Mouse (Mus musculus) liver, embryonic 12.5 days (tissue): ENCODE measurements around the gene Dhx15. TPM values are rescaled to one million over a fixed set of nuclear protein-coding genes. Genes with fewer than 3 reads are reported as not detected.

ENCODE experiments used
- ATAC-seq: fragments of 200-750 bp; cut with Nextera tagmentation; 2 replicates; pipeline ENCODE4 v1.8.0; 2017; ENCODE audit warnings: moderate number of reproducible peaks, mild to moderate bottlenecking, moderate library complexity
- H3K27ac ChIP-seq: fragments of 300-500 bp; sonication (generic); 2 replicates; pipeline ENCODE4 v1.5.1; 2016; ENCODE audit warnings: mild to moderate bottlenecking
- H3K27me3 ChIP-seq: fragments of 300-500 bp; sonication (generic); replicated peaks from 2 replicates; pipeline ENCODE4 v1.6.1; 2016; ENCODE audit warnings: mild to moderate bottlenecking, moderate library complexity
- H3K36me3 ChIP-seq: fragments of 300-500 bp; sonication (generic); 2 replicates; pipeline ENCODE4 v1.6.1; 2016; ENCODE audit warnings: mild to moderate bottlenecking, moderate library complexity
- H3K4me1 ChIP-seq: fragments of 300-500 bp; sonication (generic); 2 replicates; pipeline ENCODE4 v1.6.1; 2016
- H3K4me2 ChIP-seq: fragments of 300-500 bp; sonication (generic); 2 replicates; pipeline ENCODE4 v1.6.1; 2016; ENCODE audit warnings: mild to moderate bottlenecking, moderate library complexity
- H3K4me3 ChIP-seq: fragments of 300-500 bp; sonication (generic); 2 replicates; pipeline ENCODE4 v1.5.1; 2016; ENCODE audit warnings: mild to moderate bottlenecking, moderate library complexity
- H3K9ac ChIP-seq: fragments of 300-500 bp; sonication (generic); 2 replicates; pipeline ENCODE4 v1.6.1; 2016; ENCODE audit warnings: mild to moderate bottlenecking, moderate library complexity
- H3K9me3 ChIP-seq: fragments of 300-500 bp; sonication (generic); replicated peaks from 2 replicates; pipeline ENCODE4 v1.6.1; 2016; ENCODE audit warnings: mild to moderate bottlenecking, moderate library complexity
- WGBS: fragments of 180-500 bp; shearing (Covaris S2); methylation state at CpG from one replicate; pipeline ENCODE4 v1.1.7; 2016; ENCODE audit not compliant: insufficient replicate concordance; 5-methylcytosine and 5-hydroxymethylcytosine counted together
- polyA plus RNA-seq: library from polyadenylated mRNA; unstranded; fragments of >200 nt; fragmentation: Nextera tagmentation; extraction: Ambion mirVana; gene quantifications from 2 replicates; pipeline ENCODE4 v1.2.1, GENCODE M21; 2016

The Dhx15 gene
- polyA plus RNA-seq, 1 experiment from 2014 or later: 118 TPM

GRCm38 (mm10) chr5:52138134-52138533 lies 52.2 kb downstream of the Dhx15 start:
- H3K4me3 ChIP-seq: no peak overlapping the region
- H3K9ac ChIP-seq: no peak overlapping the region
- H3K27me3 ChIP-seq: no peaks in the 10 kb centered on the region
- no peak overlapping the region for H3K4me2 ChIP-seq
- ATAC-seq: no peak
- H3K9me3 ChIP-seq: no peaks in the 10 kb centered on the region
- no peaks in the 10 kb centered on the region for H3K4me1 ChIP-seq
- peaks cover 46% of the 10 kb centered on the region for H3K36me3 ChIP-seq
- WGBS: 77% methylated on average over 11 of the region's 11 CpGs
- H3K27ac ChIP-seq: no peak overlapping the region

DNA sequence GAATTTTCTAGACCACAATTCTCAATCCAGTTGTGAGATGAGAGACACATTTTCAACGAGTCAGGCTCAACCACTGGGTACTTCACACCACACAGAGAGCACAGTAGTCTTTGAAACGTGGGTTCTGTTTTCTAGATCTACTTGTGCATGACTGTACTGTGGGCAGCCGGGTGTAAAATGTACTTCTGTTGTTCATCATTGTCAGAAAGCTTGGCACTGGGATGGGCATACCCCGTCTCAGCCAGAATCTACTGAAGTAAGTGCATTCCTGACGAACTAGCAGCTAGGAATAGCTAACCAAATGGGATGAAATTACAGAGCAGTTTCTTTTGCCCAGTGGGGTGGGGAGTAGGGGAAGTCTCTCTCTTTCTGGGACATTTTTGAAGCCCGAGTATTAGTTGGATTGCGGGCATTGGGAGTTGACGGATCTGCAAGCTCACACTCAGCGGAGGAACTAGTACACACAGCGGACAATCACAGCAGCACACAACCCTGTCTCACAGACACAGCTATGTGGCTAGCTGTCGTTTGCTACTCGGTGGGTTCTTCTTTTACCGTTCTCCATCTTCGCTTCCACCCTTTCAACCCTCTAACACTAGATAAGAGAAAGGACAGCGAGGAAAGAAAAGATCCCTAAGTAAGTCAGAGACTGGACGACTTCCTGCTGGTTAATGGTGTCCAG lies 54.7 kb downstream of the Dhx15 start:
- peaks cover 24% of the 10 kb centered on the region; the same call in 1 of the 2 replicates for H3K36me3 ChIP-seq
- H3K4me1 ChIP-seq: no peaks in the 10 kb centered on the region
- H3K9me3 ChIP-seq: no peaks in the 10 kb centered on the region
- H3K9ac ChIP-seq: no peak overlapping the region
- H3K27me3 ChIP-seq: no peaks in the 10 kb centered on the region
- H3K27ac ChIP-seq: no peak overlapping the region
- WGBS: 65% methylated on average over 16 of the region's 16 CpGs
- H3K4me3 ChIP-seq: no peak overlapping the region
- H3K4me2 ChIP-seq: no peak overlapping the region
- ATAC-seq: no peak

DNA sequence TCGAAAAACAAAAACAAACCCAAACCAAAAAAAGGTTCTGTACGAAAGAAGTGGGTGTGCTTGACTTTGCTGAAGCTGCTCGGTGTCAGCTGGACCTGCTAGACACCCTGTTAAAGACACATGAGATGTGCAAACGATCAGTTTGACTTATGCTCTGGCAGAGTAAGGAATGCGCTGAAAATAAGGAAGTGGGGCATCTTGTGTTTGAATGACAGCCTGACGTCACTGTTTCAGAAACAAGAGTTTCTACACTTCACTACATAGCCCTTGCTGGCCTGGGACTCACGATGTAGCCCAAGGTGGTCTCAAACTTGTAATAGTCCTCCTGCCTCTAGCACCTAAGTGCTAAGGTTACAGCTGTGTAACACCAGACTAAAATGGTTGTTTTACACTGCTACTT lies 57.5 kb downstream of the Dhx15 start:
- no peak overlapping the region for H3K27ac ChIP-seq
- no peak overlapping the region for H3K4me2 ChIP-seq
- H3K4me1 ChIP-seq: no peaks in the 10 kb centered on the region
- ATAC-seq: no peak
- no peaks in the 10 kb centered on the region for H3K9me3 ChIP-seq
- no peak overlapping the region for H3K9ac ChIP-seq
- H3K27me3 ChIP-seq: no peaks in the 10 kb centered on the region
- H3K4me3 ChIP-seq: no peak overlapping the region
- H3K36me3 ChIP-seq: peaks cover 11% of the 10 kb centered on the region; the same call in 1 of the 2 replicates
- 66% methylated on average over 7 of the region's 7 CpGs for WGBS

- H3K4me1 ChIP-seq: no peaks in the 10 kb centered on the region
- no peak overlapping the region for H3K4me2 ChIP-seq
- H3K27me3 ChIP-seq: no peaks in the 10 kb centered on the region
- H3K9ac ChIP-seq: no peak overlapping the region
- H3K36me3 ChIP-seq: peaks cover 3% of the 10 kb centered on the region; the same call in 1 of the 2 replicates
- 13% methylated on average over 9 of the region's 9 CpGs for WGBS
- no peaks in the 10 kb centered on the region for H3K9me3 ChIP-seq
- no peak overlapping the region for H3K27ac ChIP-seq
- 0 out of 2 replicates have a peak, but pooled peaks have one; percentile 21 for ATAC-seq
- no peak overlapping the region for H3K4me3 ChIP-seq
Measured at GRCm38 (mm10) chr5:52132092-52132491, 58.2 kb downstream of the Dhx15 start.

DNA sequence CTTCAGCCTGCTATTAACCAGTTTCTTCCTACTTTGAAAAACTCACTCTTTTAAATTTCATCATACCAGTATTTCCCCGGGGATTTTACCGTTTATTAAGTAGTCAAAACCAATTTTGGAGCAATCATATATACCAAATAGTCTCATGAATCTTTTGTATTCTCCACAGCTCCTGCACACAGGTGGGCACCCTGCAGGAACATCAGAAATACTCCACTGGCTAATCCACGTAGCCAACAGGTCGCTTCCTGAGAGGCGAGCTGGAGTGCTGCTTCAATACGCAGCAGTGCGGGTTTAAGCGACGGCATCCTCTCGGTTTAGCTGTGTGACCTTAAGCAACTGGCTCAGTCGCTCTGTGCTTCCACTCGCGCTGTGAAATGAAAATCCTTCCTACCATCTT lies 58.9 kb downstream of the Dhx15 start:
- Histone ChIP-seq H3K4me1 (no peaks in the 10 kb centered on the region), H3K9ac (no peak overlapping the region), H3K4me2 (no peak overlapping the region), H3K27me3 (no peaks in the 10 kb centered on the region), H3K36me3 (0 out of 2 replicates have a peak, but pooled peaks cover 3% of the 10 kb centered on the region), H3K9me3 (no peaks in the 10 kb centered on the region), H3K4me3 (no peak overlapping the region), H3K27ac (no peak overlapping the region)
- WGBS: 88% methylated on average over 13 of the region's 13 CpGs
- ATAC-seq: no peak

GRCm38 (mm10) chr5:52130496-52130895 lies 59.8 kb downstream of the Dhx15 start:
- Histone ChIP-seq H3K27me3 (no peaks in the 10 kb centered on the region), H3K9me3 (no peaks in the 10 kb centered on the region), H3K4me2 (no peak overlapping the region), H3K4me3 (no peak overlapping the region), H3K27ac (no peak overlapping the region), H3K4me1 (no peaks in the 10 kb centered on the region), H3K36me3 (0 out of 2 replicates have a peak, but pooled peaks cover 3% of the 10 kb centered on the region), H3K9ac (no peak overlapping the region)
- ATAC-seq: no peak
- WGBS: 86% methylated on average over 1 of the region's 1 CpGs

- Histone ChIP-seq H3K9ac (no peak overlapping the region), H3K36me3 (no peaks in the 10 kb centered on the region), H3K4me3 (no peak overlapping the region), H3K27ac (no peak overlapping the region), H3K4me1 (no peaks in the 10 kb centered on the region), H3K9me3 (no peaks in the 10 kb centered on the region), H3K4me2 (no peak overlapping the region), H3K27me3 (no peaks in the 10 kb centered on the region)
- 54% methylated on average over 7 of the region's 7 CpGs for WGBS
- no peak for ATAC-seq
Measured at GRCm38 (mm10) chr5:52126263-52126662, 64.1 kb downstream of the Dhx15 start.

DNA sequence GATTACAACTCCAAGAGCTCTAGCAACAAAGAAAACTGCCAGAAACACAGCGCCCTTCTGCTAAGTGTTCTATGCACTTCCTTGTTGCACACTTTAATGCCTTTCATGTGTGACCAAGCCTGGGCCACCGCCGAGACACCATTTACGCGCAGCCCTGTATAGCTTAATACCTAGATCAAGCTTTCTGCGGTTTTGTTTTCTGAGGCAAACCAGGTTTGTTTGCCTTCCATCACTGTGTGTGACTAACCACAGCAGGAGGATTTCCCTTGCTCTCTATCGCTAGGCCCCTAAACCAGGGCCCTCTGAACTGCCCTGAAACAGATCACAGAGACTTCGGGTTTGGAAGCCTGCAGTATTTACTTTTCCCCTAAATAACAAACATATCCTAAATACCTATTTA lies 64.5 kb downstream of the Dhx15 start:
- Histone ChIP-seq H3K27me3 (no peaks in the 10 kb centered on the region), H3K4me2 (no peak overlapping the region), H3K9ac (no peak overlapping the region), H3K4me3 (no peak overlapping the region), H3K4me1 (no peaks in the 10 kb centered on the region), H3K9me3 (no peaks in the 10 kb centered on the region), H3K36me3 (no peaks in the 10 kb centered on the region), H3K27ac (no peak overlapping the region)
- WGBS: 74% methylated on average over 8 of the region's 8 CpGs
- ATAC-seq: no peak

- H3K4me2 ChIP-seq: no peak overlapping the region
- no peaks in the 10 kb centered on the region for H3K36me3 ChIP-seq
- H3K27ac ChIP-seq: no peak overlapping the region
- 67% methylated on average over 6 of the region's 6 CpGs for WGBS
- peaks cover 22% of the 10 kb centered on the region for H3K27me3 ChIP-seq
- no peak for ATAC-seq
- H3K9me3 ChIP-seq: no peaks in the 10 kb centered on the region
- no peak overlapping the region for H3K4me3 ChIP-seq
- no peak overlapping the region for H3K9ac ChIP-seq
- H3K4me1 ChIP-seq: no peaks in the 10 kb centered on the region
Measured at GRCm38 (mm10) chr5:52122146-52122545, 68.2 kb downstream of the Dhx15 start.

DNA sequence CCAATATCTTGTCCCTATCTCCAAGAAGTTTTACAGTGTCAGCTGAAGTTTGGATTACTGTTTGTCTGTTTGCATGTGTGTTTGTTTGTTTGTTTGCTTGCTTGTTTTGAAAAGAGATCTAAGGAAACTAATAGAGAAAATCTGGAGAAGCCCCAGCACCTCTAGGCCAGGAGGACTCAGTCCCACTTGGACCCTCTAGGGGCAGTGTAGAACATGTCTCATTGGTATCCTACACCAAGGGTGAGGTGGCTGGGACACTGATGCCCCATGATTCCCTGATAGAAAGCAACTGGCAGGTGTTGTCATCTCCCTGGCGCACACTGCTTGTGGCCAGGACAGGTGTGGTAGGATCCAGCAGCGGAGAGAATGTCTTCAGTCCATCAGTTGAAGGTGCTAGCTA lies 70.5 kb downstream of the Dhx15 start:
- no peak overlapping the region for H3K27ac ChIP-seq
- ATAC-seq: no peak
- no peak overlapping the region for H3K4me2 ChIP-seq
- WGBS: 41% methylated on average over 2 of the region's 2 CpGs
- peaks cover 44% of the 10 kb centered on the region for H3K27me3 ChIP-seq
- H3K9ac ChIP-seq: no peak overlapping the region
- H3K36me3 ChIP-seq: no peaks in the 10 kb centered on the region
- H3K4me3 ChIP-seq: no peak overlapping the region
- peaks cover 16% of the 10 kb centered on the region; the same call in 1 of the 2 replicates for H3K4me1 ChIP-seq
- no peaks in the 10 kb centered on the region for H3K9me3 ChIP-seq

GRCm38 (mm10) chr5:52119192-52119591 lies 71.1 kb downstream of the Dhx15 start:
- Histone ChIP-seq H3K4me3 (no peak overlapping the region), H3K27me3 (peaks cover 51% of the 10 kb centered on the region), H3K36me3 (no peaks in the 10 kb centered on the region), H3K9me3 (no peaks in the 10 kb centered on the region), H3K4me2 (no peak overlapping the region), H3K27ac (no peak overlapping the region), H3K9ac (no peak overlapping the region), H3K4me1 (peaks cover 22% of the 10 kb centered on the region; the same call in 1 of the 2 replicates)
- no peak for ATAC-seq
- WGBS: 67% methylated on average over 2 of the region's 2 CpGs

- peaks cover 64% of the 10 kb centered on the region for H3K27me3 ChIP-seq
- no peak for ATAC-seq
- H3K27ac ChIP-seq: no peak overlapping the region
- H3K4me2 ChIP-seq: no peak overlapping the region
- H3K9me3 ChIP-seq: no peaks in the 10 kb centered on the region
- no peak overlapping the region for H3K4me3 ChIP-seq
- no peaks in the 10 kb centered on the region for H3K36me3 ChIP-seq
- no peak overlapping the region for H3K9ac ChIP-seq
- 65% methylated on average over 4 of the region's 4 CpGs for WGBS
- peaks cover 28% of the 10 kb centered on the region; the same call in 1 of the 2 replicates for H3K4me1 ChIP-seq
Measured at GRCm38 (mm10) chr5:52117829-52118228, 72.5 kb downstream of the Dhx15 start.

GRCm38 (mm10) chr5:52116404-52116803 lies 73.9 kb downstream of the Dhx15 start:
- Histone ChIP-seq H3K9me3 (no peaks in the 10 kb centered on the region), H3K27ac (no peak overlapping the region), H3K4me3 (peak overlapping the region; percentile 62; the same call in 1 of the 2 replicates), H3K9ac (no peak overlapping the region), H3K4me1 (peaks cover 28% of the 10 kb centered on the region; the same call in 1 of the 2 replicates), H3K36me3 (no peaks in the 10 kb centered on the region), H3K4me2 (peak overlapping the region; percentile 83), H3K27me3 (peaks cover 78% of the 10 kb centered on the region)
- no peak for ATAC-seq
- 8% methylated on average over 17 of the region's 17 CpGs for WGBS
